Mouse (Mus musculus) heart, embryonic 11.5 days (tissue): ENCODE results near the gene Spag8. TPM values are rescaled to one million over a fixed set of nuclear protein-coding genes. Genes with fewer than 3 reads are reported as not detected.

Source experiments
- ATAC-seq: fragments of 200-750 bp; cut with Nextera tagmentation; replicated peaks from 2 replicates; pipeline ENCODE4 v1.8.0; 2017; ENCODE audit warnings: moderate library complexity; ENCODE audit not compliant: insufficient number of reproducible peaks, low FRiP score, low TSS enrichment
- H3K27ac ChIP-seq: fragments of 300-500 bp; sonication (generic); 2 replicates; pipeline ENCODE4 v1.5.1; 2014; ENCODE audit warnings: mild to moderate bottlenecking, low read depth, low read length
- H3K27me3 ChIP-seq: fragments of 300-500 bp; sonication (generic); 2 replicates; pipeline ENCODE4 v1.6.1; 2014; ENCODE audit warnings: mild to moderate bottlenecking, low read length, mixed read lengths; ENCODE audit not compliant: control insufficient read depth, insufficient read depth
- H3K36me3 ChIP-seq: fragments of 300-500 bp; sonication (generic); 2 replicates; pipeline ENCODE4 v1.6.1; 2014; ENCODE audit warnings: mild to moderate bottlenecking, low read length, moderate library complexity, mixed read lengths; ENCODE audit not compliant: control insufficient read depth, insufficient read depth
- H3K4me1 ChIP-seq: fragments of 300-500 bp; sonication (generic); 2 replicates; pipeline ENCODE4 v1.6.1; 2014; ENCODE audit warnings: low read length; ENCODE audit not compliant: control insufficient read depth, insufficient read depth
- H3K4me2 ChIP-seq: fragments of 300-500 bp; sonication (generic); 2 replicates; pipeline ENCODE4 v1.6.1; 2014; ENCODE audit warnings: mild to moderate bottlenecking, moderate library complexity
- H3K4me3 ChIP-seq: fragments of 300-500 bp; sonication (generic); 2 replicates; pipeline ENCODE4 v1.5.1; 2014; ENCODE audit warnings: low read depth, low read length
- H3K9ac ChIP-seq: fragments of 300-500 bp; sonication (generic); 2 replicates; pipeline ENCODE4 v1.6.1; 2014; ENCODE audit warnings: mild to moderate bottlenecking, low read depth, low read length, moderate library complexity
- H3K9me3 ChIP-seq: fragments of 300-500 bp; sonication (generic); replicated peaks from 2 replicates; pipeline ENCODE4 v1.6.1; 2016; ENCODE audit warnings: low read length; ENCODE audit not compliant: control insufficient read depth
- WGBS: fragments of 180-500 bp; shearing (Covaris S2); extraction: QIAGEN DNeasy Blood & Tissue Kit; methylation state at CpG from one replicate; pipeline ENCODE4 v1.1.7; 2014; ENCODE audit not compliant: insufficient replicate concordance; 5-methylcytosine and 5-hydroxymethylcytosine counted together
- polyA plus RNA-seq: library from polyadenylated mRNA; unstranded; fragments of >200 nt; fragmentation: Nextera tagmentation; extraction: Ambion mirVana; gene quantifications from 2 replicates; pipeline ENCODE4 v1.2.1, GENCODE M21; 2014

The Spag8 gene
- polyA plus RNA-seq, 1 experiment from 2014 or later = 0.29 TPM

DNA sequence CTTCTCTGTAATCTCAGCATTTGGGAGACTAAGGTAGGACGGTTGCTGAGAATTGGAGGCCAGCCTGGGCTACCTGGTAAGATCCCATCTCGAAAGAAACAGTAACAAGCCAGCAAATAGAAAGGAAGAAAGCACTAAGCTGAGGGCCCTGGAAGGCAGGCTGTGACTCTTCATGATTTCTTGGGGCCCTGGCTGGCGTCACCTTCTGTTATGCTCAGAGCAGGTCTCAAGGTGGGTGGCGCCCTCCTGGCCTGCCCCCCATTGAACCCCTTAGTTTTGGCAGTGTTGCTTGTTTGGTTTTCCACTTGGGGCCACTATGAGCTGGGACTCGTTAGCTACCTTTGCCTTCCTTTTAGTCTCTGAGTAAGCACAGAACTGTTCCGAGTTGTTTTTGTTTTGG lies 16.6 kb downstream of the Spag8 start:
- WGBS = 79% methylated on average over 6 of the region's 6 CpGs
- H3K4me2 ChIP-seq = no peak overlapping the region
- no peak for ATAC-seq

DNA sequence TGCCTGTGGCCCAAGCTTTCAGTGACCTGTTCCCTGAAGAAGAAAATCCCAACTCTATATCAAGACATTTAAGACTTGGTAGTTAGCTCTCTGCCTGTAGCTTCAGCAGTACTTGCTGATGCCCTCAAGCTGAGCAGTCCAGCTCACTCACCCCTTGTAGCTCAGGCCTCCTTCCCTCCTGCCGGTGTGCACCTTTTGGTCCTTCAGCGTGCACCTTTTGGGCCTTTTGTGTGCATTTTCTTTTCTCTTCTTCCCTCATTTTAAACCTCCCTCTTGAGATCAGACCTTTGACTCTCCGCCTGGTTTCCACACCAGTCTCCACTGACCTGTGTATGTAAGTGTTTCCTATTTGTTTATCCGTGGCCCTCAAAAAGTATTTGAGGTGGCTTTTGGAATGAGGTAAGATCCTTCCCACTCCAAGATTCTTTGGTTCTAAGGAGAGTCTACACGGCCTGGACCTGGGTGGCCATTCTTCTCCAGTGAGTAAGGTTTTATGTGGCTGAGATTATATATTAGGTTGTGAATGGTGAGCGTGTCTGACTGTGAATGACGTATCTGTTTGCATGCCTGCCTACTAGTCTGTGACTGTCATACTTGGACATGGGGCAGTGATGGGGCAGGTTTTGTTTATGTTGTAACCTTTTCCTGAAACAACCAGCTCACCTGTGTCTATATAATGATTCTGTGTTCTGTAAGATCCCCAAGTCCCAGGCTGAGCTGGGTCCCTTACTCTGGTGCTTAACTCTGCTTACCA lies 18.6 kb downstream of the Spag8 start:
- Histone ChIP-seq H3K4me2 (no peak overlapping the region), H3K36me3 (no peaks in the 10 kb centered on the region), H3K27ac (no peak overlapping the region)

More for the DNA sequence above, 16.6 kb downstream of the Spag8 start:
- no peaks in the 10 kb centered on the region for H3K36me3 ChIP-seq
- H3K9ac ChIP-seq = no peak overlapping the region
- no peak overlapping the region for H3K27ac ChIP-seq
- H3K4me3 ChIP-seq = no peak overlapping the region
- peaks cover 11% of the 10 kb centered on the region for H3K4me1 ChIP-seq
- H3K27me3 ChIP-seq = peaks cover 13% of the 10 kb centered on the region
- H3K9me3 ChIP-seq = no peaks in the 10 kb centered on the region

DNA sequence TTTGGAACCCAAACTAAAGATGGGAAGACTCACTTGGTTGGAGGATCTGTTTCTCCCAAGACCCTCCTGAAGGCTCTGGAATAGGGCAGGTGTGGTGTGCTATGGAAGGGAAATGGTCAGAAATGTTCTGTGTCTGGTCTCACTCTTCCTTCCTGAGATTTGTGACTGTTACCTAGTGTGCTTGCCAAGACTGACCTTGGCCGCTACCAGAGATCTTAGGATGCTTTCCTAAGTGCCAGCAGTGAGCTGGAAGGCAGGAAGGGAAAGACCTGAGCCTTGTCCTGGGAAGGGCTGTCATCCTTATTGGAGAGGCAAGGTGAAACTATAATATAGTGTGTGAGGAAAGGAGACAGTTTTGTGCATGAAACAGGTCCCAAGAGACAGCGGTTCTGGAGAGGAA lies 19.7 kb downstream of the Spag8 start:
- no peak overlapping the region for H3K4me2 ChIP-seq
- H3K27ac ChIP-seq = no peak overlapping the region
- 84% methylated on average over 2 of the region's 2 CpGs for WGBS
- peaks cover 14% of the 10 kb centered on the region for H3K4me1 ChIP-seq
- H3K4me3 ChIP-seq = no peak overlapping the region
- H3K27me3 ChIP-seq = peaks cover 13% of the 10 kb centered on the region
- no peaks in the 10 kb centered on the region for H3K9me3 ChIP-seq
- no peak for ATAC-seq
- no peak overlapping the region for H3K9ac ChIP-seq
- H3K36me3 ChIP-seq = no peaks in the 10 kb centered on the region

More for the DNA sequence above, 18.6 kb downstream of the Spag8 start:
- H3K9me3 ChIP-seq = no peaks in the 10 kb centered on the region
- H3K9ac ChIP-seq = no peak overlapping the region
- WGBS = 75% methylated on average over 7 of the region's 7 CpGs
- no peak for ATAC-seq
- H3K4me1 ChIP-seq = peaks cover 14% of the 10 kb centered on the region
- H3K27me3 ChIP-seq = peaks cover 13% of the 10 kb centered on the region
- no peak overlapping the region for H3K4me3 ChIP-seq

DNA sequence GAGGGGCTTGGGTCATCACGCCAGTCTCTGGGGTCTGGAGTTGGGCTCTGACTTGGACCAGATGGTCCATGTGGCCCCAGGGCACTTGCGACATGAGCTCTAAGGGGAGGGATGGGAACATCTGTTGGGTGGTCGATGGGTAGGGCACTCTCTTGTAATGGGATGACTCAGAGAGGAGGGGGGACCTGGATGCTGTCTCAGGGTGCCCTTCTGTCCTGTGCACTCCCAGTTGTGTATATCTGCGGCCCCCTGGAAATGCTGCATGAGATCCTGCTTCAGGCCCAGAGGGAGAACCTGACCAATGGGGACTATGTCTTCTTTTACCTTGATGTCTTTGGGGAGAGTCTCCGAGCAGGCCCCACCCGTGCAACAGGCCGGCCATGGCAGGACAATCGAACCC lies 20.1 kb downstream of the Spag8 start:
- no peak overlapping the region for H3K9ac ChIP-seq
- no peaks in the 10 kb centered on the region for H3K36me3 ChIP-seq
- H3K4me1 ChIP-seq = peaks cover 14% of the 10 kb centered on the region
- H3K4me3 ChIP-seq = no peak overlapping the region
- H3K27ac ChIP-seq = no peak overlapping the region
- no peaks in the 10 kb centered on the region for H3K9me3 ChIP-seq
- 81% methylated on average over 8 of the region's 8 CpGs for WGBS
- peaks cover 13% of the 10 kb centered on the region for H3K27me3 ChIP-seq
- no peak overlapping the region for H3K4me2 ChIP-seq
- ATAC-seq = no peak

DNA sequence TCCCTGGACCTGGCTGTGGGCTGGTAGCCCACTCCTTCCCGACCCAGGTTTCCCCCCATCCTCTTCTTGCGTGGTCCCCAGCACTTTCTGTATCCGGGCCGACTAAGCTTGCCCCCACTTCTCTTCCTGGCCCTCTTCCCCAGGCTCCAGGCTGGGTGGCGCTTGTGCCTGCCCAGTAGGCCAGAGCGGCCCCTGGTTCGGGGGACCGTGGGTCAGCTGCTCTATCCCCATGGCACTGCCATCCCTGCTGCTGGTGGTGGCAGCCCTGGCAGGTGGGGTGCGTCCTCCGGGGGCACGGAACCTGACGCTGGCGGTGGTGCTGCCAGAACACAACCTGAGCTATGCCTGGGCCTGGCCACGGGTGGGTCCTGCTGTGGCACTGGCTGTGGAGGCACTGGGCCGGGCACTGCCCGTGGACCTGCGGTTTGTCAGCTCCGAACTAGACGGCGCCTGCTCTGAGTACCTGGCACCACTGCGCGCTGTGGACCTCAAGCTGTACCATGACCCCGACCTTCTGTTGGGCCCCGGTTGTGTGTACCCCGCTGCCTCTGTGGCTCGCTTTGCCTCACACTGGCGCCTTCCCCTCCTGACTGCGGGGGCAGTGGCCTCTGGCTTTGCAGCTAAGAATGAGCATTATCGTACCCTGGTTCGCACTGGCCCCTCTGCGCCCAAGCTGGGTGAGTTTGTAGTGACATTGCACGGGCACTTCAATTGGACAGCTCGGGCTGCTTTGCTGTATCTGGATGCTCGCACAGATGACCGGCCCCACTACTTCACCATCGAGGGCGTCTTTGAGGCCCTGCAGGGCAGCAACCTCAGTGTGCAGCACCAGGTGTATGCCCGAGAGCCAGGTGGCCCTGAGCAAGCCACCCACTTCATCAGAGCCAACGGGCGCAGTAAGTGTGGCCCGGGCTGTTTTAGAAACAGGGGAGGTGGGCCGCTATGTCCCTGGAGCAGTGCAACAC lies 21.2 kb downstream of the Spag8 start:
- 0 out of 2 replicates have a peak, but pooled peaks have one; percentile 4 for ATAC-seq
- 37% methylated on average over 42 of the region's 42 CpGs for WGBS
- Histone ChIP-seq H3K36me3 (no peaks in the 10 kb centered on the region), H3K4me3 (peak overlapping the region; percentile 65), H3K27me3 (peaks cover 13% of the 10 kb centered on the region), H3K4me1 (peaks cover 14% of the 10 kb centered on the region), H3K4me2 (peak overlapping the region; percentile 94), H3K9ac (peak overlapping the region; percentile 79), H3K9me3 (no peaks in the 10 kb centered on the region), H3K27ac (no peak overlapping the region; the same call in 1 of the 2 replicates)

DNA sequence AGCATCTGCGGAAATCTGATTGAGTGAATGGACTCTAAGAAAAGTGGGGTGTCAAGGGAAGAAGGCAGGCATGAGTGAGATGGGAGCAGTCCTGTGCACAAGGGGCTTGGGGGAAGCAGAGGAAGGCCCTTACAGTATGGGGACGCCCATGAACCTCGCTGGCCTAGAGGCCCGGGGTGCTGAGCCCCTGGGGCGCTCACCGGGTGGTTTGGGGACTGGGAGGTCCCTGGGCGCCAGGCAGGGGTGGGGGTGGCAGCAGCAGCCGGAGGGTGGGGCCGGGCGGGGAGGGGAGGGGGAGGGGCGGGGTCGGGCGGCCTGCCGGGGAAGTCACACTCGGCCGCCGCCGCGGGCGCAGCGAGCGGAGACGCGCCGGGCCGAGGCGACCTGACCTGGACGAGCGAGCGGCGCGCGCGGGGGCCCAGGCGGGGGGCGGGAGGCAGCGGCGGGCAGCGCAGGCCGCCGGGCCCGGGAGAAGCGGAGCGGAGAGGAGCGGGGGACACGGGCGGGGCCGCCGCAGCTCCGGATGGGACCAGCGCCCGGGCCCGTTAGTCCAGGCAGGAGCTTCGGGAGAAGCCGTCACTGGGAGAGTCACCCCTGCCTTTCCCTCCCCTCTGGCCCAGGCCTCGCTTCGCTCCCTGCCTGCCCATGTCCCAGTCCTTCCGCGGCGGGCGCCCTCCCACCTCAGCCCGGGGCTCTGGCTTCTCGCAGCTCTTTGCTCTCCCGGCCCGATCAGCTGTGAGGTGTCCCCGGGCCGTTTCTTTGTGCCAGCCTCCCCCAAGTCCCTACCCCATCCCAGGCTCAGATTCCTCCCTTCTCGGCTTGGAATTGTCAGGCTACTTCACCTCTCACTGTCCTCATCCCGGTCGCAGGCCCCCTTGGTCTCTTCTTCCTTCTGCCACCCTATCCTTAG lies 22.1 kb downstream of the Spag8 start, which contains the start of gene Npr2:
Npr2 (plus strand) TSS at position 890 of the 910 bp plus-strand sequence.
- Histone ChIP-seq H3K9me3 (no peaks in the 10 kb centered on the region), H3K9ac (peak within 1 kb of the TSS; percentile 79), H3K27ac (peak within 1 kb of the TSS; percentile 58), H3K4me3 (peak within 1 kb of the TSS; percentile 65), H3K4me2 (peak within 1 kb of the TSS; percentile 94), H3K27me3 (peaks cover 13% of the 10 kb centered on the region), H3K4me1 (peaks cover 14% of the 10 kb centered on the region), H3K36me3 (no peaks in the 10 kb centered on the region)
- WGBS = under 1% methylated on average over 47 of the region's 70 CpGs
- peak; percentile 53; the same call in 1 of the 2 replicates for ATAC-seq

DNA sequence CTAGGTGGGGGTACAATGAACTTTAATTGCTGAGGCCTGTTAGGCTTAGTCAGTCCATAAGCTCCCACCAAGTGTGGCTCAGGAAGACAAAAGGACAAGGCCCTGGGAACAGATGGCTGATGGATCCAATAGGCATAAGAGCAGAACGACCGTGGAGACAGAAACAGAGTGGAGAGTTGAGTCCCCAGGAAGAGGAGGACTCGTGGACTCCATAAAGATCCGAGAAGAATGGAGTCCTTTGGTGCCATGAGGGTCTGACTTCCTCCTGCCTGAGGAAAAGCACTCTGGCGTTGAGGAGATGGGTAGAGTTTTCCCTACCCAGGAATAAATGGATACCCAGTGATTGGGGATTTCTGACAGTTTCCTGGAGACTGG lies 22.7 kb downstream of the Spag8 start:
- Histone ChIP-seq H3K27ac (no peak overlapping the region), H3K36me3 (no peaks in the 10 kb centered on the region), H3K9me3 (no peaks in the 10 kb centered on the region), H3K4me1 (peaks cover 14% of the 10 kb centered on the region), H3K9ac (peak overlapping the region; percentile 79; the same call in 1 of the 2 replicates), H3K4me2 (peak overlapping the region; percentile 94), H3K27me3 (peaks cover 13% of the 10 kb centered on the region), H3K4me3 (peak overlapping the region; percentile 65)
- ATAC-seq = no peak
- WGBS = 29% methylated on average over 5 of the region's 5 CpGs
